Mouse (Mus musculus) hindbrain, embryonic 14.5 days (tissue): ENCODE results near the gene Prkg2. TPM values are rescaled to one million over a fixed set of nuclear protein-coding genes. Genes with fewer than 3 reads are reported as not detected.

Experiments
- ATAC-seq: fragments of 200-750 bp; cut with Nextera tagmentation; 2 replicates; pipeline ENCODE4 v1.8.0; 2017; ENCODE audit warnings: moderate number of reproducible peaks, mild to moderate bottlenecking, moderate TSS enrichment, moderate library complexity; ENCODE audit not compliant: low FRiP score
- DNase-seq: peaks from one replicate; pipeline ENCODE4 v3.0.0-alpha.2; 2015; ENCODE audit warnings: low spot score
- H3K27ac ChIP-seq: fragments of 300-500 bp; sonication (generic); 2 replicates; pipeline ENCODE4 v1.5.1; 2014; ENCODE audit warnings: mild to moderate bottlenecking, moderate library complexity
- H3K27me3 ChIP-seq: fragments of 300-500 bp; sonication (generic); 2 replicates; pipeline ENCODE4 v1.6.1; 2014; ENCODE audit warnings: mild to moderate bottlenecking, low read length, mixed read lengths; ENCODE audit not compliant: control insufficient read depth, insufficient read depth
- H3K36me3 ChIP-seq: fragments of 300-500 bp; sonication (generic); replicated peaks from 2 replicates; pipeline ENCODE4 v1.6.1; 2014; ENCODE audit not compliant: control insufficient read depth, insufficient read depth
- H3K4me1 ChIP-seq: fragments of 300-500 bp; sonication (generic); replicated peaks from 2 replicates; pipeline ENCODE4 v1.6.1; 2014; ENCODE audit warnings: antibody characterized with exemption, low read length, mixed read lengths; ENCODE audit not compliant: control insufficient read depth, insufficient read depth
- H3K4me2 ChIP-seq: fragments of 300-500 bp; sonication (generic); replicated peaks from 2 replicates; pipeline ENCODE4 v1.6.1; 2014; ENCODE audit warnings: mild to moderate bottlenecking, moderate library complexity
- H3K4me3 ChIP-seq: fragments of 300-500 bp; sonication (generic); replicated peaks from 2 replicates; pipeline ENCODE4 v1.5.1; 2014; ENCODE audit warnings: mild to moderate bottlenecking, low read length
- H3K9ac ChIP-seq: fragments of 300-500 bp; sonication (generic); 2 replicates; pipeline ENCODE4 v1.6.1; 2014
- H3K9me3 ChIP-seq: fragments of 300-500 bp; sonication (generic); 2 replicates; pipeline ENCODE4 v1.6.1; 2016; ENCODE audit warnings: low read length; ENCODE audit not compliant: control insufficient read depth
- WGBS: fragments of 180-500 bp; shearing (Covaris S2); extraction: QIAGEN DNeasy Blood & Tissue Kit; methylation state at CpG from one replicate; pipeline ENCODE4 v1.1.7; 2014; 5-methylcytosine and 5-hydroxymethylcytosine counted together
- polyA plus RNA-seq: library from polyadenylated mRNA; unstranded; fragments of >200 nt; fragmentation: Nextera tagmentation; extraction: Ambion mirVana; gene quantifications from 2 replicates; pipeline ENCODE4 v1.2.1, GENCODE M21; 2014

Prkg2 gene
- polyA plus RNA-seq, 1 experiment from 2014 or later: 1.4 TPM

GRCm38 (mm10) chr5:99026343-99026742, 10.8 kb downstream of the Prkg2 start:
- no peak overlapping the region for H3K4me3 ChIP-seq
- WGBS: 78% methylated on average over 3 of the region's 3 CpGs

GRCm38 (mm10) chr5:99019709-99020108, 17.4 kb downstream of the Prkg2 start:
- no peaks in the 10 kb centered on the region for H3K27me3 ChIP-seq
- ATAC-seq (no peak), DNase-seq (no peak)
- H3K27ac ChIP-seq: no peak overlapping the region
- no peaks in the 10 kb centered on the region for H3K36me3 ChIP-seq
- H3K9ac ChIP-seq: no peak overlapping the region
- no peaks in the 10 kb centered on the region for H3K9me3 ChIP-seq
- no peak overlapping the region for H3K4me3 ChIP-seq
- H3K4me1 ChIP-seq: no peaks in the 10 kb centered on the region
- 80% methylated on average over 6 of the region's 6 CpGs for WGBS
- H3K4me2 ChIP-seq: no peak overlapping the region

More at GRCm38 (mm10) chr5:99026343-99026742, 10.8 kb downstream of the Prkg2 start:
- Histone ChIP-seq H3K36me3 (no peaks in the 10 kb centered on the region), H3K4me2 (no peak overlapping the region), H3K9ac (no peak overlapping the region), H3K9me3 (no peaks in the 10 kb centered on the region), H3K4me1 (no peaks in the 10 kb centered on the region), H3K27me3 (no peaks in the 10 kb centered on the region), H3K27ac (no peak overlapping the region)
- ATAC-seq (no peak), DNase-seq (no peak)

DNA sequence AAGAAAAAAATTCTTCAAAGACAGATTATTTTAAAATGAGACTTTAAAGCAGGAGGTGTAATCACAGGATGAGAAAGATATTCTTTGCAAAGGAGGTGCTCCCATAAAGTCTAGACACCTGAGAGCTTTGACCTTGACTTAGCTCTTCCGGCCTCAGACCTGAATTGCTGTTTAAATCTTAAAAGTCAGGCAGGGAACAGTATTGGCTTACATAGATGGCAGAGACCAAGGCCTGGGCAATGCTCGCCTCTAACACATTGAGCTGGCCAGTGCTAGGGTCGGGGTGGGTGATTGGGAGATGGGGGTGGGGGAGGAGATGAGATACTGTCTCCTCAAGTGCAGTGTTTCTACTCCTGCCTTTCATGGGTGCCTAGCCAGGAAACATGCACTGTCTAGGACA, 22.0 kb downstream of the Prkg2 start:
- Histone ChIP-seq H3K27ac (no peak overlapping the region), H3K4me2 (no peak overlapping the region), H3K4me3 (no peak overlapping the region), H3K27me3 (no peaks in the 10 kb centered on the region), H3K36me3 (no peaks in the 10 kb centered on the region), H3K9me3 (no peaks in the 10 kb centered on the region), H3K4me1 (no peaks in the 10 kb centered on the region), H3K9ac (no peak overlapping the region)
- DNase-seq (no peak), ATAC-seq (no peak)
- 86% methylated on average over 3 of the region's 3 CpGs for WGBS

DNA sequence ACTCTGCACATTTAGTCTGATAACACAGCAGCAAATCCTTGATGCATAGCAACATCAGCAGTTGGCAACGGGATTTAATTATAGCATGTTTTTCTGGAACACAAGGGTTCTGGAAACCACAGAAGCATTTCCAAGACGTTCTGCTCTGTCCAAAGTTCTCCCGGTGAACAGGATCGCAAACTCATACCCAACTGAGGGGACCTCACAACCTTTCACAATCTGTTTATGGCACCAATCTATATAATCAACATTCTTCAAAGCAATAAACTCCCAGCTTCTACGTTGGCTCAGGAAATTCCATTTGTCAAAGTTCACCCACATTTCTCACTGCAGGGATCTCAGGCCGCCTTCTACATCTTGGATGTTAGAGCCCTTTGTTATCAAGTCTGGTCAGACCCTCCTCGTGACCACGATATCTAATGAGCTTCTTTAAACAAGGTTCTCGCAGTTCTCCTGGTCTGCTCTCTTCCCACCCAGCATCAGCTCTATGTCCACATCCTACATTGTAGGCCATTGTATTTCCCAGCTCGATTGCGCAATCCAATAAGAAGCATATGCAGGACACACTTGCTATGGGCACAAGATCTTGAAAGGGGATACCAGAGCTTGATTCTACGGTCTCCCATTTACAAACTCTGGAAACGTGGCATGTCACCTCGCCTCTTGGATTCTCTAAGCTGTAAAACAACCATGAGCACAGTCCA, 26.6 kb downstream of the Prkg2 start:
- no peak overlapping the region for H3K27ac ChIP-seq

DNA sequence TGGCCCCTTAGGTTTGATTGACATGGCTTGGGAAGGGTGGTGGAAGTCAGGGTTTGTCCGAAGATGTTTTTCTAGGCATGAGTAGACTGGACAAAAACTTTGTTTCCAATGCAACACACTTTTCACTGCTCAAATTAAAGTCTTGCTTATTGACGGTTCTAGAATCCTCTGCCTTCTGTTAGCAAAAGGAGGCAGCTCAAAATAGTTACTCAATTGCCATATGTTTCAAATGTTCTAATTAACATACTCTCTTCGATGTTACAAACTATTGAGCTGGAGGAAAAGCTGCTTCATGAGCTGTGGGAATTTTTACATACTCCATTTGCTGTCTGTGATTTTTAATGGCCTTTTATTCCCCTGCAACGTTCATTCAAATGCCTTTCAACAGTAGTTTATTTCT, 39.0 kb downstream of the Prkg2 start:
- 71% methylated on average over 4 of the region's 4 CpGs for WGBS
- ATAC-seq: no peak
- H3K9ac ChIP-seq: no peak overlapping the region
- H3K9me3 ChIP-seq: no peaks in the 10 kb centered on the region
- H3K27ac ChIP-seq: no peak overlapping the region
- H3K36me3 ChIP-seq: no peaks in the 10 kb centered on the region
- H3K4me2 ChIP-seq: no peak overlapping the region
- no peak for DNase-seq
- no peaks in the 10 kb centered on the region for H3K27me3 ChIP-seq
- H3K4me3 ChIP-seq: no peak overlapping the region
- H3K4me1 ChIP-seq: no peaks in the 10 kb centered on the region

More for the DNA sequence above, 26.6 kb downstream of the Prkg2 start:
- no peak overlapping the region for H3K4me3 ChIP-seq
- WGBS: 90% methylated on average over 14 of the region's 14 CpGs
- H3K36me3 ChIP-seq: no peaks in the 10 kb centered on the region
- no peaks in the 10 kb centered on the region for H3K4me1 ChIP-seq
- H3K9me3 ChIP-seq: no peaks in the 10 kb centered on the region
- no peak overlapping the region for H3K9ac ChIP-seq
- DNase-seq (no peak), ATAC-seq (no peak)
- no peak overlapping the region for H3K4me2 ChIP-seq
- no peaks in the 10 kb centered on the region for H3K27me3 ChIP-seq

GRCm38 (mm10) chr5:98995767-98996166, 41.4 kb downstream of the Prkg2 start:
- peak; percentile 52 for DNase-seq
- Histone ChIP-seq H3K27ac (no peak overlapping the region), H3K9me3 (no peaks in the 10 kb centered on the region)

DNA sequence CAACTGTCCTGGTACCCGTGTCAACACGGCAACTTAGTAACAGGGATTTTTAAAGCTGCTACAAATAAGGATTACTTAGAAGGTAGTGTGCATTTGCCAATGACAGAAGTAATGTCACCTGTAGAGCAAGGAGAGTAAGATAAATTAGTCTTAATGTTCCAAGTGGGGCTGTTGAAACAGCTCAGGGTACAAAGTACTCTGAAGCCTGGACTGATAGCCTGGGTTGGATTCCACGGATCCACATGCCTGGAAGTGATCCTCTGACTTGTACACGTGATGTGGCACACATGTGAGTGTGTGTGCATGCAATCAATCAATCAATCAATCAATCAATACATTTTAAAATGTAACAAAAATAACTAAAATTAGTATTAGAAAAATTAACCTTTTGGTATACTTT, 45.6 kb downstream of the Prkg2 start:
- Histone ChIP-seq H3K27ac (no peak overlapping the region), H3K4me1 (peaks cover 4% of the 10 kb centered on the region; the same call in 1 of the 2 replicates), H3K9ac (no peak overlapping the region), H3K27me3 (no peaks in the 10 kb centered on the region), H3K4me2 (no peak overlapping the region), H3K4me3 (no peak overlapping the region), H3K9me3 (no peaks in the 10 kb centered on the region), H3K36me3 (no peaks in the 10 kb centered on the region)
- no peak for DNase-seq
- no peak for ATAC-seq
- 85% methylated on average over 4 of the region's 4 CpGs for whole genome bisulfite sequencing

More at GRCm38 (mm10) chr5:98995767-98996166, 41.4 kb downstream of the Prkg2 start:
- Histone ChIP-seq H3K9ac (no peak overlapping the region), H3K4me2 (no peak overlapping the region), H3K36me3 (no peaks in the 10 kb centered on the region), H3K4me3 (no peak overlapping the region), H3K4me1 (no peaks in the 10 kb centered on the region), H3K27me3 (no peaks in the 10 kb centered on the region)
- WGBS: 30% methylated on average over 4 of the region's 4 CpGs
- peak; percentile 55; the same call in 1 of the 2 replicates for ATAC-seq

- no peak overlapping the region for H3K4me3 ChIP-seq
- H3K36me3 ChIP-seq: no peaks in the 10 kb centered on the region
- 0 out of 2 replicates have a peak overlapping the region, but pooled peaks have one; percentile 9 for H3K27ac ChIP-seq
- no peak overlapping the region for H3K9ac ChIP-seq
- H3K4me1 ChIP-seq: peaks cover 4% of the 10 kb centered on the region; the same call in 1 of the 2 replicates
- no peak overlapping the region for H3K4me2 ChIP-seq
- no peak for DNase-seq
- 13% methylated on average over 1 of the region's 1 CpGs for WGBS
- no peaks in the 10 kb centered on the region for H3K9me3 ChIP-seq
- H3K27me3 ChIP-seq: no peaks in the 10 kb centered on the region
- ATAC-seq: peak; percentile 59; the same call in 1 of the 2 replicates
These were observed 49.5 kb downstream of the Prkg2 start for GRCm38 (mm10) chr5:98987634-98988033.

DNA sequence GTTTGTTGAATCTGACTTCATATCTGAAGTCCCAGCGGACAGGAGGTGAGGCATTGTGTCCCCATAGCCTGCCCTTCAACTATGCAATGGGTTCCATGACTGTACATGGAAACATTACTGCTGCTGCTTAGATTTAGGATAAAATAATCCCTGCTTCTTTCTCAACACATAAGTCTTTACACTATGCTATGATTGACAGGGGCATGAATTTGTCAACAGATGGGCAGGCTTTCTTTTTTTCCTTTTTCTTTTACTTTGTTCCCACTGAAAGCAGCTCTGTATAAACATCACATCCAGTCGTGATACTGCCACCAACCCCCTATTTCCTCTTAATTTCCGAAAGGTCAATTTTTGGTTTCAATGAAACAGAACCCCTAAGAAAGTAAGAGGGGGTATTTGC, 50.0 kb downstream of the Prkg2 start:
- Histone ChIP-seq H3K4me1 (peaks cover 4% of the 10 kb centered on the region; the same call in 1 of the 2 replicates), H3K27ac (no peak overlapping the region), H3K9ac (no peak overlapping the region), H3K4me2 (no peak overlapping the region), H3K27me3 (no peaks in the 10 kb centered on the region), H3K9me3 (no peaks in the 10 kb centered on the region), H3K4me3 (no peak overlapping the region), H3K36me3 (no peaks in the 10 kb centered on the region)
- DNase-seq (no peak), ATAC-seq (no peak)
- WGBS: 62% methylated on average over 3 of the region's 3 CpGs
